Mouse (Mus musculus): ENCODE measurements around the gene Gm17577.
"Not testable (repeated sequence)": the region's sequence is repeated elsewhere in the genome, so short reads cannot be mapped to it uniquely, and the experiment has no call there.

The Gm17577 gene

DNA sequence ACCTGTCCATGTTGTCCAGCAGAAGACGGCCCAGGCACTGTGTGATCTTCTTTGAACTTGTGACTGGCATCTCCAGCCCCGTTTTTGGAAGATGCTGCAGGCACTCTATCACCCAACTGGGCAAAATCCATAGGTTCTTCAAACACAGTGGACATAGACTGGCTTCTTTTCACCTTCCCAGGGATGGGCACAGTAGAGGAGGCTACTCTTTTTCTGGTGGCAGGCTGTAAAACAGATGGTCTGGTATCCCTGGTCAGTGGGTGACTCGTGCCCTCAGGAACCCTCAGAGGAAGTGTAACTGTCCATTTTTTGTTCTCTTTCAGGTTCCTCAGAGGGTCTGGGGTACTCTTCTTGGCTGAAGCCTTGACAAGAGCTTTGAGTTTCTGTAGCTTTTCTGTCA lies at the start of gene Gm17577:
Gene Gm17577, minus strand, starts transcription at position 101 of the 400 bp plus-strand sequence.
- DNase-seq = not testable (repeated sequence)

DNA sequence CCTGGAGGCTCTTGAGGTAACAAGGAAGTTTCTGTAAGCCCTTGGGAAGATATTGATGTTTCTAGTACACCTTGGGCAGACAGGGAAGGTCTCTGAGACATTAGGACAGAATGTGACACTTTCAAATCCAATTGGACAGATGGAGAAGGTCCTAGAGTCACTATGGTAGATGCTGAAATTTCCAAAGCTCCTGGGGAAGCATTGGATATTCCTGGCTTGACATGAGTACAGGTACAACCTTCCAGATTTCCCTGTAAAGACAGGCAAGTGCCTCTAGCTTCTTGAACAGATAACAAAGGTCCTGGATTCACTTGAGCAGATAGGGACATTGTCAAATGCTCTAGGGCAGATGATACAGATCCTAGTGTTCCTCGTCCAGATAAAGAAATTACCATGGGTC lies 24.3 kb downstream of the Gm17577 start, which contains the start of gene Srsx:
Gene Srsx, minus strand, starts transcription at position 101 of the 400 bp plus-strand sequence.
- not testable (repeated sequence) for DNase-seq

Data from kidney, postnatal 36 days (tissue).